Mouse (Mus musculus): ENCODE measurements around the gene Adat2.

Adat2 gene

GRCm38 (mm10) chr10:13596073-13596472, 43.4 kb downstream of the Adat2 start:
- DNase-seq (ENCODE audit: low read depth, low spot score): no peak

- no peak for DNase-seq (ENCODE audit: low read depth, low spot score)
Measured at GRCm38 (mm10) chr10:13596866-13597265, 44.2 kb downstream of the Adat2 start.

- no peak for DNase-seq (ENCODE audit: low read depth, low spot score)
Measured at GRCm38 (mm10) chr10:13597491-13597890, 44.8 kb downstream of the Adat2 start.

- DNase-seq (ENCODE audit: low read depth, low spot score): no peak
Measured at GRCm38 (mm10) chr10:13600926-13601325, 48.2 kb downstream of the Adat2 start.
